Mouse (Mus musculus): Measurements from ENCODE around the gene Oas3. TPM values are rescaled to one million over a fixed set of nuclear protein-coding genes. Genes with fewer than 3 reads are reported as not detected.

Gene Oas3
- polyA plus RNA-seq, 1 experiment from 2014 or later: 0.13 TPM

DNA sequence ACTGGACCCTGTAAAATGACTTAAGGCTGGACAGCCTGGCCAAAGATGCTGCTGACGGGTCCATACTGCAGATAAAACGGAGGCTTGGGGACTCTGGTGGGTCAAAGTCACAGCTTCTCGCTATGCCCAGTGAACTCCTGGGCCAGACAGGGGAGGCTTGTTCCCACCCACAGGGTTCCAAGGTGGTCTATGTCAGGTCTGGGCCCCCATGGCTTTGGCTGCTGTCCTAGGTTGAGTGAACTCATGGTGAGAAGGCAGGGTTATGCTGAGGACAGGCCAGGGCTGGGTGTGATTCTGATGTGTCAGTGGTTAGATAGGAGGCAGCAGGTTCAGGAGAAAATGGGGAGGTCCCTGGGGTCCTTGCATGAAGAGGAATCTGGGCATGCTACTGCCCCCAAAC is 73.8 kb downstream of the Oas3 start:
- no peak overlapping the region for H3K9ac ChIP-seq
- H3K4me1 ChIP-seq: peaks cover 9% of the 10 kb centered on the region
- H3K27ac ChIP-seq (replicated peaks): no peak overlapping the region
- H3K36me3 ChIP-seq: no peaks in the 10 kb centered on the region
- no peaks in the 10 kb centered on the region for H3K9me3 ChIP-seq (replicated peaks)
- 72% methylated on average over 3 of the region's 3 CpGs for WGBS
- H3K27me3 ChIP-seq: peaks cover 14% of the 10 kb centered on the region; the same call in 1 of the 2 replicates
- ATAC-seq (ENCODE audit: insufficient number of reproducible peaks, low FRiP score, low TSS enrichment, low read depth): no peak
- no peak overlapping the region for H3K4me3 ChIP-seq (replicated peaks)
- no peak overlapping the region for H3K4me2 ChIP-seq (replicated peaks)

Other genes with a start within 250 kb of the Oas3 start
- gene Tpcn1, start 189.0 kb downstream of the Oas3 start, polyA plus RNA-seq (2015; fragmentation: Nextera tagmentation; extraction: Ambion mirVana): 28.4 and 28.6 TPM in 2 replicates
- 1.9 and 3.2 TPM in 2 replicates for gene Iqcd, start 188.6 kb downstream of the Oas3 start, polyA plus RNA-seq (2015; fragmentation: Nextera tagmentation; extraction: Ambion mirVana)
- 15.5 and 15.8 TPM in 2 replicates for gene Rita1, start 165.1 kb downstream of the Oas3 start, polyA plus RNA-seq (2015; fragmentation: Nextera tagmentation; extraction: Ambion mirVana)
- gene Ddx54, start 164.9 kb downstream of the Oas3 start, polyA plus RNA-seq (2015; fragmentation: Nextera tagmentation; extraction: Ambion mirVana): 43.4 and 44.5 TPM in 2 replicates
- gene Cfap73, start 143.4 kb downstream of the Oas3 start, polyA plus RNA-seq (2015; fragmentation: Nextera tagmentation; extraction: Ambion mirVana): 0.92 and 2.5 TPM in 2 replicates
- 1.2 and 1.3 TPM in 2 replicates for gene Rasal1, start 128.8 kb downstream of the Oas3 start, polyA plus RNA-seq (2015; fragmentation: Nextera tagmentation; extraction: Ambion mirVana)
- gene Dtx1, start 65.7 kb downstream of the Oas3 start, polyA plus RNA-seq (2015; fragmentation: Nextera tagmentation; extraction: Ambion mirVana): 6.2 and 7.7 TPM in 2 replicates
- 0.72 and 1.3 TPM in 2 replicates for gene Oas2, start 27.8 kb downstream of the Oas3 start, polyA plus RNA-seq (2015; fragmentation: Nextera tagmentation; extraction: Ambion mirVana)
- not detected in 2 replicates for gene Oas1e, start 17.9 kb upstream of the Oas3 start, polyA plus RNA-seq (2015; fragmentation: Nextera tagmentation; extraction: Ambion mirVana)
- gene Oas1c, start 34.9 kb upstream of the Oas3 start, polyA plus RNA-seq (2015; fragmentation: Nextera tagmentation; extraction: Ambion mirVana): 0.34 and 0.65 TPM in 2 replicates
- 1.0 and 1.3 TPM in 2 replicates for gene Oas1f, start 69.7 kb upstream of the Oas3 start, polyA plus RNA-seq (2015; fragmentation: Nextera tagmentation; extraction: Ambion mirVana)
- gene Oas1h, start 83.8 kb upstream of the Oas3 start, polyA plus RNA-seq (2015; fragmentation: Nextera tagmentation; extraction: Ambion mirVana): not detected in 2 replicates
- 0.95 and 1.1 TPM in 2 replicates for gene Oas1g, start 110.0 kb upstream of the Oas3 start, polyA plus RNA-seq (2015; fragmentation: Nextera tagmentation; extraction: Ambion mirVana)
- 2.2 and 2.7 TPM in 2 replicates for gene Oas1a, start 129.9 kb upstream of the Oas3 start, polyA plus RNA-seq (2015; fragmentation: Nextera tagmentation; extraction: Ambion mirVana)
- not detected in 2 replicates for gene Oas1d, start 136.9 kb upstream of the Oas3 start, polyA plus RNA-seq (2015; fragmentation: Nextera tagmentation; extraction: Ambion mirVana)
- gene Rph3a, start 232.4 kb upstream of the Oas3 start, polyA plus RNA-seq (2015; fragmentation: Nextera tagmentation; extraction: Ambion mirVana): 0.19 TPM in 1 of 2 replicates, not detected in the other